Mouse (Mus musculus): ENCODE data around the gene Cwf19l1. TPM values are rescaled to one million over a fixed set of nuclear protein-coding genes. Genes with fewer than 3 reads are reported as not detected.

The Cwf19l1 gene
- polyA plus RNA-seq, 2 experiments, result 25.2 to 29.6 TPM

DNA sequence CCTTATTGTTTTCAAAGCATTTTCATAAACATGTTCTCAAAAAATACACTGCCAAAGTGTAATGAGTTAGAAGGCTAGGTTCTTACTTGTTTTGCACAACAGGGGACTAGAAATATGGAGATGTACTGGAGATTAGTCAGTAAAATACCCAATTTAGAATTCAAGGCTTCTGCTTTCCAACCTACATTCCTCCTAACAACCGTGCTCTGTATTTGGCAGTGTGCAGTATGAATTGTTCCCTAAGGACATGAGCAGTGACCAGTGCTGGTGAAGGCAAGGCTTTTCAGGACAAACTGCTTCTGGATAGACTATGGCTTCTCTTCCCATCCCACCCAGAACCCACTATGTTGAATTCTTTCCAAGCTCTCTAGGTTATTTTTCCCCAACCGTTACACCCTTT lies 54.8 kb downstream of the Cwf19l1 start:
- WGBS, result 85% methylated on average over 2 of the region's 2 CpGs
- Histone ChIP-seq H3K4me3 (replicated peaks; ENCODE audit: low read length) (no peak overlapping the region), H3K36me3 (ENCODE audit: control insufficient read depth, insufficient read depth, low read length) (peaks cover 58% of the 10 kb centered on the region), H3K9me3 (ENCODE audit: control insufficient read depth, low read length) (no peaks in the 10 kb centered on the region), H3K27ac (replicated peaks; ENCODE audit: low read depth, low read length) (no peak overlapping the region), H3K27me3 (ENCODE audit: control insufficient read depth, insufficient read depth, low read length) (no peaks in the 10 kb centered on the region), H3K9ac (ENCODE audit: low read depth, low read length, severe bottlenecking) (no peak overlapping the region), H3K4me1 (ENCODE audit: control insufficient read depth, insufficient read depth, low read length) (no peaks in the 10 kb centered on the region), H3K4me2 (replicated peaks; ENCODE audit: low read depth, low read length, severe bottlenecking) (no peak overlapping the region)
- ATAC-seq (ENCODE audit: low FRiP score, low read depth) (no peak), DNase-seq (ENCODE audit: low spot score) (no peak)
- no peak for TF ChIP-seq POLR2A (IDR thresholded peaks at IDR 0.05; ENCODE audit: borderline replicate concordance, extremely low read depth, insufficient read depth, insufficient read length)

GRCm38 (mm10) chr19:44080023-44080422 lies 55.7 kb downstream of the Cwf19l1 start:
- ATAC-seq (ENCODE audit: low FRiP score, low read depth), result no peak
- WGBS, result 97% methylated on average over 2 of the region's 2 CpGs
- peaks cover 55% of the 10 kb centered on the region for H3K36me3 ChIP-seq (ENCODE audit: control insufficient read depth, insufficient read depth, low read length)

DNA sequence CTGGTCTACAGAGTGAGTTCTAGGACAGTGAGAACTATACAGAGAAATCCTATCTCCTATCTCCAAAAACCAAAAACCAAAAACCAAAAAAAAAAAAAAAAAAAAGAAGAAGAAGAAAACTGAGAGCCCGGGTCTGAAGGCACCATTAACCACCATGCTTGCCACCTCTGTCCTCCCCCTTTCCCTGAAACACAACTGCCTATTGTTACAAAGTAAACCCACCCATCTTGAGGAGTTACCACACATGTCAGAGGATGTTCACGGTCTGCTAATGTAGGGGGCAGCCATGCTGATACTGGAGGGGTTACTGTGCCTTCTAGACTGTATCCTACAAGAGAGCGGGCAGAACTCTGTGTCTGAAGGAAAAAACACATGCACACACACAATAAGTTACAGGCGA lies 58.7 kb downstream of the Cwf19l1 start:
- 87% methylated on average over 4 of the region's 4 CpGs for WGBS
- Histone ChIP-seq H3K27ac (replicated peaks; ENCODE audit: low read depth, low read length) (no peak overlapping the region), H3K27me3 (ENCODE audit: control insufficient read depth, insufficient read depth, low read length) (no peaks in the 10 kb centered on the region), H3K9ac (ENCODE audit: low read depth, low read length, severe bottlenecking) (no peak overlapping the region), H3K4me2 (replicated peaks; ENCODE audit: low read depth, low read length, severe bottlenecking) (no peak overlapping the region), H3K4me3 (replicated peaks; ENCODE audit: low read length) (no peak overlapping the region), H3K4me1 (ENCODE audit: control insufficient read depth, insufficient read depth, low read length) (no peaks in the 10 kb centered on the region), H3K9me3 (ENCODE audit: control insufficient read depth, low read length) (no peaks in the 10 kb centered on the region), H3K36me3 (ENCODE audit: control insufficient read depth, insufficient read depth, low read length) (peaks cover 44% of the 10 kb centered on the region)
- no peak for ATAC-seq (ENCODE audit: low FRiP score, low read depth)
- no peak for TF ChIP-seq POLR2A (IDR thresholded peaks at IDR 0.05; ENCODE audit: borderline replicate concordance, extremely low read depth, insufficient read depth, insufficient read length)
- no peak for DNase-seq (ENCODE audit: low spot score)

More at GRCm38 (mm10) chr19:44080023-44080422, 55.7 kb downstream of the Cwf19l1 start:
- no peak overlapping the region for H3K27ac ChIP-seq (replicated peaks; ENCODE audit: low read depth, low read length)
- no peak overlapping the region for H3K4me2 ChIP-seq (replicated peaks; ENCODE audit: low read depth, low read length, severe bottlenecking)
- no peak overlapping the region for H3K4me3 ChIP-seq (replicated peaks; ENCODE audit: low read length)
- no peaks in the 10 kb centered on the region for H3K27me3 ChIP-seq (ENCODE audit: control insufficient read depth, insufficient read depth, low read length)
- H3K4me1 ChIP-seq (ENCODE audit: control insufficient read depth, insufficient read depth, low read length), result no peaks in the 10 kb centered on the region
- H3K9me3 ChIP-seq (ENCODE audit: control insufficient read depth, low read length), result no peaks in the 10 kb centered on the region
- no peak for TF ChIP-seq POLR2A (IDR thresholded peaks at IDR 0.05; ENCODE audit: borderline replicate concordance, extremely low read depth, insufficient read depth, insufficient read length)
- H3K9ac ChIP-seq (ENCODE audit: low read depth, low read length, severe bottlenecking), result no peak overlapping the region
- DNase-seq (ENCODE audit: low spot score), result no peak

- H3K9me3 ChIP-seq (ENCODE audit: control insufficient read depth, low read length), result no peaks in the 10 kb centered on the region
Observed at GRCm38 (mm10) chr19:44076457-44076856, 59.2 kb downstream of the Cwf19l1 start.

GRCm38 (mm10) chr19:44074986-44075385 lies 60.7 kb downstream of the Cwf19l1 start:
- H3K27ac ChIP-seq (replicated peaks; ENCODE audit: low read depth, low read length), result no peak overlapping the region
- no peak for TF ChIP-seq POLR2A (IDR thresholded peaks at IDR 0.05; ENCODE audit: borderline replicate concordance, extremely low read depth, insufficient read depth, insufficient read length)
- ATAC-seq (ENCODE audit: low FRiP score, low read depth), result no peak
- H3K4me3 ChIP-seq (replicated peaks; ENCODE audit: low read length), result no peak overlapping the region
- WGBS, result 73% methylated on average over 11 of the region's 11 CpGs
- no peak for DNase-seq (ENCODE audit: low spot score)
- no peaks in the 10 kb centered on the region for H3K9me3 ChIP-seq (ENCODE audit: control insufficient read depth, low read length)
- peaks cover 35% of the 10 kb centered on the region for H3K36me3 ChIP-seq (ENCODE audit: control insufficient read depth, insufficient read depth, low read length)
- peaks cover 8% of the 10 kb centered on the region for H3K4me1 ChIP-seq (ENCODE audit: control insufficient read depth, insufficient read depth, low read length)
- H3K9ac ChIP-seq (ENCODE audit: low read depth, low read length, severe bottlenecking), result no peak overlapping the region
- H3K4me2 ChIP-seq (replicated peaks; ENCODE audit: low read depth, low read length, severe bottlenecking), result no peak overlapping the region
- no peaks in the 10 kb centered on the region for H3K27me3 ChIP-seq (ENCODE audit: control insufficient read depth, insufficient read depth, low read length)

More at GRCm38 (mm10) chr19:44076457-44076856, 59.2 kb downstream of the Cwf19l1 start:
- H3K9ac ChIP-seq (ENCODE audit: low read depth, low read length, severe bottlenecking), result no peak overlapping the region
- no peak overlapping the region for H3K4me2 ChIP-seq (replicated peaks; ENCODE audit: low read depth, low read length, severe bottlenecking)
- ATAC-seq (ENCODE audit: low FRiP score, low read depth) (peak; percentile 53; the same call in 1 of the 2 replicates), DNase-seq (ENCODE audit: low spot score) (no peak)
- peaks cover 42% of the 10 kb centered on the region for H3K36me3 ChIP-seq (ENCODE audit: control insufficient read depth, insufficient read depth, low read length)
- H3K27me3 ChIP-seq (ENCODE audit: control insufficient read depth, insufficient read depth, low read length), result no peaks in the 10 kb centered on the region
- no peak overlapping the region for H3K4me3 ChIP-seq (replicated peaks; ENCODE audit: low read length)
- WGBS, result 33% methylated on average over 9 of the region's 9 CpGs
- no peak for TF ChIP-seq POLR2A (IDR thresholded peaks at IDR 0.05; ENCODE audit: borderline replicate concordance, extremely low read depth, insufficient read depth, insufficient read length)
- 0 out of 2 replicates have a peak, but pooled peaks cover under 1% of the 10 kb centered on the region for H3K4me1 ChIP-seq (ENCODE audit: control insufficient read depth, insufficient read depth, low read length)
- H3K27ac ChIP-seq (replicated peaks; ENCODE audit: low read depth, low read length), result no peak overlapping the region

DNA sequence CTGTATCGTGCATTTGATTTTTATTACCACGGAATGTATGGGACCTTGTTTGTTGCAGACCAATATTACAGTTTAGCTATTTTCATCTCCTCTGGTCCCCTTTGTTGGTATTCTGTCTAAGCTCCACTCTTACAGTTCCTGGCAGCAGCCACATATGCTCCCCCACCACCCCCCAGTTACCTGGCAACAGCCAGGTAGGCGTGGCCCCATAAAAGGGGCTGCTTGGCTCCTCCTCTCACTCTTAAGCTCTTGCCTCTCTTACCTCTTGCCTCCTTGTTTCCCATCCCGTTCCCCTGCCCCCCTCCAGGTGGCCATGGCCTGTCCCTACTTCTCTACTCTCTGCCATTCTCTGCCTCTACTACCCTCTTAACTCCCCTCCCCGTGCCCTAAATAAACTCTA lies 64.5 kb downstream of the Cwf19l1 start:
- H3K4me1 ChIP-seq (ENCODE audit: control insufficient read depth, insufficient read depth, low read length), result peaks cover 29% of the 10 kb centered on the region
- peaks cover 10% of the 10 kb centered on the region for H3K36me3 ChIP-seq (ENCODE audit: control insufficient read depth, insufficient read depth, low read length)
- no peak overlapping the region for H3K4me2 ChIP-seq (replicated peaks; ENCODE audit: low read depth, low read length, severe bottlenecking)
- no peak overlapping the region for H3K9ac ChIP-seq (ENCODE audit: low read depth, low read length, severe bottlenecking)
- DNase-seq (ENCODE audit: low spot score), result peak; percentile 31
- TF ChIP-seq POLR2A (IDR thresholded peaks at IDR 0.05; ENCODE audit: borderline replicate concordance, extremely low read depth, insufficient read depth, insufficient read length), result no peak
- no peaks in the 10 kb centered on the region for H3K27me3 ChIP-seq (ENCODE audit: control insufficient read depth, insufficient read depth, low read length)
- ATAC-seq (ENCODE audit: low FRiP score, low read depth), result no peak
- 45% methylated on average over 5 of the region's 5 CpGs for WGBS
- H3K27ac ChIP-seq (replicated peaks; ENCODE audit: low read depth, low read length), result no peak overlapping the region
- no peaks in the 10 kb centered on the region for H3K9me3 ChIP-seq (ENCODE audit: control insufficient read depth, low read length)
- H3K4me3 ChIP-seq (replicated peaks; ENCODE audit: low read length), result no peak overlapping the region
